Mouse (Mus musculus) duodenum, adult 2 months (tissue): Measurements from ENCODE around the gene Rgs5. TPM values are rescaled to one million over a fixed set of nuclear protein-coding genes. Genes with fewer than 3 reads are reported as not detected.

Experiments
- polyA plus RNA-seq: library from polyadenylated mRNA; depleted of rRNA; stranded (reverse); fragments of >200 nt; gene quantifications from 2 replicates; pipeline ENCODE4 v1.2.3, GENCODE M21; 2012; ENCODE audit warnings: low replicate concordance; rRNA removed

Rgs5 gene
- 6.3 and 13.1 TPM in 2 replicates for polyA plus RNA-seq

GRCm38 (mm10) chr1:169655256-169655655, at the start of gene Rgs5:
TSS of gene Rgs5 (plus strand) at chr1:169655501.

Other genes with a start within 250 kb of the Rgs5 start
- 0.37 and 0.62 TPM in 2 replicates for gene Nuf2, start 124.0 kb upstream of the Rgs5 start, polyA plus RNA-seq
- gene Rgs4, start 92.1 kb downstream of the Rgs5 start, polyA plus RNA-seq = 0.30 and 0.70 TPM in 2 replicates